Mouse (Mus musculus) ES-E14 (cell line): ENCODE results near the gene Cmtm2a.
"Not testable (repeated sequence)": the region's sequence is repeated elsewhere in the genome, so short reads cannot be mapped to it uniquely, and the experiment has no call there.

Source experiments
- CHD2 ChIP-seq: IDR thresholded peaks from 2 replicates; pipeline ENCODE4 v1.6.1; 2014; ENCODE audit warnings: mild to moderate bottlenecking, low read depth, low read length, inconsistent platforms
- MAFK ChIP-seq: IDR thresholded peaks from 2 replicates; pipeline ENCODE4 v1.6.1; 2014; ENCODE audit warnings: mild to moderate bottlenecking, low read depth, low read length, inconsistent platforms; ENCODE audit not compliant: insufficient read depth
- ZC3H11A ChIP-seq: IDR thresholded peaks from 2 replicates; pipeline ENCODE4 v1.6.1; 2012; ENCODE audit warnings: low read depth, mild to moderate bottlenecking, inconsistent platforms, low read length, borderline replicate concordance
- ZNF384 ChIP-seq: IDR thresholded peaks from 2 replicates; pipeline ENCODE4 v1.6.1; 2012; ENCODE audit warnings: low read depth, low read length, inconsistent platforms

- TF ChIP-seq ZNF384, CHD2, MAFK, ZC3H11A: not testable (repeated sequence)
These were observed 19.0 kb upstream of the Cmtm2a start for GRCm38 (mm10) chr8:104312023-104312422.
